Mouse (Mus musculus): ENCODE measurements around the gene Vmn1r25.
"Not testable (repeated sequence)": the region's sequence is repeated elsewhere in the genome, so short reads cannot be mapped to it uniquely, and the experiment has no call there.

Gene Vmn1r25

DNA sequence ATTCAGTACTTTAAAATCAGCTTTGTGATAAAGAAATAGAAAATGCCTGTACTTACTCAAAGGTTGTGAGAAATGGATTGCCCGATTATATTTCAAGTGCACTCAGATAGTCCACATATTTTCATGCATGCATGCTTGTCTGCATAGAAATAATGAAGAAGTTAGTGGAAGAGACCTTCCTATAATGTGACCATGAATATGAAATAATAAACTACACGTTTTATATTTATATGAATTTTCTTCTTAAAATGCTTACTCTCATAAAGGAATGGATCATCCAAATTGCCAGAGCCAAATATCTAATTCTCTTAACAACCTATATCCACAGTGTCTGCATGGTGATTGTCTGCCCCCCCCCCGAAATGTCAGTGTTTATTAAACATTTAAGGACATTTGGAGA lies at the start of gene Vmn1r25:
Gene Vmn1r25, minus strand, starts transcription at position 101 of the 400 bp plus-strand sequence.
- DNase-seq, result no peak

GRCm38 (mm10) chr6:58017478-58017877 lies 36.9 kb upstream of the Vmn1r25 start:
- not testable (repeated sequence) for DNase-seq

DNA sequence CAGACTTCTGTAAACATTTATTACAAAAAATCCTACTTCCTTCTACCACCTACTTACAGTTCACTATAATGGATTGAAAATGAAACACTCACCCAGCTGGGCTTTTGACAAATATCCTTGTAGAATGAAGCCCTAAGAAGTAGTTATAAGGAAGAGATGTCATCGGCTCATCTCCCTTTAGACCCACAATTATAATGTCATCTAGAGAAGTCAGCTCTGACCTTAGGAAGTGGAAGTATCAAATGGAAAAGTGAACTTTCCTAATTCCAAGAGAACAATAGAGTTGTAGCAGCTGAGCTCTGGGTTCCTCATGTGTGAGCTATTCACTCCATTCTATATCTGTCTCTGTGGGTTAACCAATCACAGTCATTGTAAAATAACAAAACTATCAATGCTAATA lies 34.4 kb upstream of the Vmn1r25 start, which contains the start of gene Vmn1r26:
Gene Vmn1r26, minus strand, starts transcription at position 101 of the 400 bp plus-strand sequence.
- DNase-seq, result no peak

- DNase-seq, result not testable (repeated sequence)
Observed at GRCm38 (mm10) chr6:57961403-57961802, 19.2 kb downstream of the Vmn1r25 start, which contains the start of gene Vmn1r24. Gene Vmn1r24, minus strand, starts transcription at chr6:57961503.

All from right cerebral cortex, postnatal 4 days (tissue).